Mouse (Mus musculus) Muller cell, postnatal 12 days (primary cell): ENCODE data around the gene Gabpb1.

Experiments used
- DNase-seq: peaks from one replicate; pipeline ENCODE4 v3.0.0-alpha.2; 2015; ENCODE audit errors: inconsistent ontology term

Gene Gabpb1

GRCm38 (mm10) chr2:126593831-126594610 is 82.1 kb downstream of the Gabpb1 start:
- DNase-seq: peak; percentile 62

- DNase-seq: no peak
Measured at GRCm38 (mm10) chr2:126591304-126591703, 84.8 kb downstream of the Gabpb1 start.

GRCm38 (mm10) chr2:126587468-126587867 is 88.7 kb downstream of the Gabpb1 start:
- no peak for DNase-seq

GRCm38 (mm10) chr2:126584621-126585369 is 91.3 kb downstream of the Gabpb1 start:
- no peak for DNase-seq

- DNase-seq: no peak
Measured at GRCm38 (mm10) chr2:126583960-126584359, 92.2 kb downstream of the Gabpb1 start.

GRCm38 (mm10) chr2:126579282-126579681 is 96.9 kb downstream of the Gabpb1 start:
- DNase-seq: no peak
